Mouse (Mus musculus) left cerebral cortex, adult 18-20 months (tissue): Measurements from ENCODE around the gene Pcdh17. TPM values are rescaled to one million over a fixed set of nuclear protein-coding genes. Genes with fewer than 3 reads are reported as not detected.

ENCODE experiments used
- DNase-seq, 2 experiments: peaks; one replicate each; pipeline ENCODE4 v3.0.0; 2021 to 2022; ENCODE audit warnings: low spot score in 2 of 2, mixed read lengths in 1 of 2
- total RNA-seq, 2 experiments: library from RNA; stranded (reverse); gene quantifications; 2 replicates each; pipeline ENCODE4 v1.2.3; 2021

Pcdh17 gene
- total RNA-seq, 2 experiments from 2014 or later = 26.1 to 30.5 TPM

GRCm38 (mm10) chr14:84476336-84476735, 33.0 kb downstream of the Pcdh17 start:
- no peak for DNase-seq

- DNase-seq = no peak
Measured at GRCm38 (mm10) chr14:84476906-84477305, 33.5 kb downstream of the Pcdh17 start.

DNA sequence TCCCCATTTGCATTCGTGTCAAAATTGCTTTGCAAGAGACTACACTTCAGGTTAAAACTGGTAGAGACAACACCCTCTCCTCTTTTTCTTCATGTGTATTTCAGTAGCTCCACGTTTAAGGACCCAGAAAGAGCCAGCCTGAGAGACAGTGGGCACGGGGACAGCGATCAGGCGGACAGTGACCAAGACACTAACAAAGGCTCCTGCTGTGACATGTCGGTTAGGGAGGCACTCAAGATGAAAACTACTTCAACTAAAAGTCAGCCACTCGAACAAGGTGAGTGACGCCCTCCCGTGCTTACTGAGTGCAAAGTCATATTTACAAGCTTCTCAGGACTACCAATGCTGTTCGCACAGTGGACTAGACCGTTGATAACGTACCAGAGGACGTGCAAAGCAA, 34.0 kb downstream of the Pcdh17 start:
- no peak for DNase-seq

GRCm38 (mm10) chr14:84480546-84480945, 37.2 kb downstream of the Pcdh17 start:
- no peak for DNase-seq

DNA sequence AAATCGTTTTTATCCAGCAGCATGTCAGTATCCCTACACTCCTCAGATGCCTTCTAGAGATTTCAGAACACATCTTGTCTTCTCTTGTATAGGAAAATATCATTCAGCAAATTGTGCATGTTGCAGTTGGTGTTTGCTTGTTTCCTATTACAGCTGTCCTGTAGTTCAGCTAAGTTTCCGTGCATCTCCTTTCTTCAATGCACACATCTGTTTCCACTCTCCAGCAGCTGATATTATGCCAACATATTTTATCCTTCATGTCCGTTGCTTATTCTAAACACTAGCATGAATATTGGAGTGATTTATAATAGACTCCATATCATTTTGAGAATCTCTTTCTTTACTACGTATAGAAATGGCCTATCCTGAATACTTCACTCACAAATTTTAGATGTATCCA, 41.0 kb downstream of the Pcdh17 start:
- no peak for DNase-seq

- no peak for DNase-seq
Measured at GRCm38 (mm10) chr14:84511010-84511409, 67.6 kb downstream of the Pcdh17 start.

DNA sequence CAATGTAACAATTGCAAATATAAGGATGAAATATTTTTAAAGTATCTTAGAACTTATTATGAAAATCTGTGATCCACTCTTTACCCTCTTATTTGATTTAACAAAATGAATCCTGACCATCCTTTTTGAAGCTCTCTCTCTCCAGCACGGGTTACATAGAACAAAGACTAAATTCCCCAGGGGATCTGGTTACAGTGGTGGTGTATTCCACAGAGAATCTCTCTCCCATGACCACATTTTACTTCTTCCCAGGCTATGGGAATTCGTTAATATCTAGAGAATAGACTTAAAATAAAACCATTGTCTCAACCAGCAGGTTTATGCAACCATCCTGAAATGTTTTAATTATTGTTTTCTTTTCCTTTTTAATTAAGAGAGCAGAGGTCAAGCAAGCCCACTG, 89.0 kb downstream of the Pcdh17 start:
- DNase-seq = no peak

GRCm38 (mm10) chr14:84535264-84535663, 91.9 kb downstream of the Pcdh17 start:
- no peak for DNase-seq

DNA sequence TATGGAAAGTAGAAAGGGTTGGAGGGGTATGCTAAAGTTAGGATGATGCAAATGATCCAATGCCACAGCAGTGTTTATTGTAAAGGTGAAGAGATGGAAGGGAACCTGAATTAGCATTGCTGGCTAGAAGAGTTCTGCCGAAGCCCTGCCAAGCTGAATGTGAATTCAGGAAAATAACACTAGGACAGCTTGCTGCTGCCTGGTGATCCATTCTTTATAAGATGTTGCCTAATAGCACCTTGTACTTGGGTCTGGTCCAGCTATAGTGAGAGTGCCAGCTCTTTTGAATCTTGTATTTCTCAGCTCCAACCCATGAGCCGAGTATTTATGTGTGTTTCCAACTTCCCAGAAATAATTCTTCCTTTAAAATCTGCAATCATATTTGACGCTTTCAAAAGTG, 98.5 kb downstream of the Pcdh17 start:
- peak; percentile 6 to 22 for DNase-seq

DNA sequence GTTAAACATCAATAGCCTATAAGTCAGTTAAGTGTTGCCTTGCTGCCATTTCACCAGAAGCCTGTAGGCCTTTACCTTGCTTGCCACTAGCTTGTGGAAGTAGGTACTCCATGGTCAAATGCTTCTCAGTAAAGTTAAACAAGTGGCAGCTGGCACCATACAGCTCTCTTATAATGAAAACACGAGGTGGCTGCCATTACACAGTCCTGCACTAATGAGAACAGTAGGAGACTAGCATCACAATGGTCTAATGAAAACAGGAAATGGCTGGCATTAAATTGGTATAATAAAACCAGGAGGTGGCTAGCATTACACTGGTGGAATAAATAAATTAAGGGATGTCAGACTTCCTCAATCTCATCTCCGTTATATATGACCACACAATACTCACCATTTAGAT, 102.6 kb downstream of the Pcdh17 start:
- DNase-seq = no peak

GRCm38 (mm10) chr14:84547513-84548194, 104.3 kb downstream of the Pcdh17 start:
- peak; percentile 45 to 66 for DNase-seq

DNA sequence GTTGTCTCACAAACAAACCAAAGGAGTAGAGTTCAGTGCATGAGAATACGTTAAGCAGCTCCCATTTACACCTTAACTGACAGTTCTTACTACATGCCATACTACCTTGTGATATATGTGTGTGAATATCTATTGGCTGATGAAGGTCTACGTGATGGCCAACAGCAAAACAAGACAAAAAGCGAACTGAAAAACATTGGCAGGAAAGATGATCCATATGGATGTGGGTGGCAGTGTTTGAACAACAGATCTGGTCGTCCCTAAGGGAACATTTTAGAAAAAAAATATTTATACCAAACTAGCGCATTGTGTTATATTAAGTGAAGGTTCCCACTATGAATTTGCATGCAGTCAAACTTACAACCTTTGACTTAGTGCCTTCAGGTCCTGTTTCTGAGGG, 108.2 kb downstream of the Pcdh17 start:
- no peak for DNase-seq

DNA sequence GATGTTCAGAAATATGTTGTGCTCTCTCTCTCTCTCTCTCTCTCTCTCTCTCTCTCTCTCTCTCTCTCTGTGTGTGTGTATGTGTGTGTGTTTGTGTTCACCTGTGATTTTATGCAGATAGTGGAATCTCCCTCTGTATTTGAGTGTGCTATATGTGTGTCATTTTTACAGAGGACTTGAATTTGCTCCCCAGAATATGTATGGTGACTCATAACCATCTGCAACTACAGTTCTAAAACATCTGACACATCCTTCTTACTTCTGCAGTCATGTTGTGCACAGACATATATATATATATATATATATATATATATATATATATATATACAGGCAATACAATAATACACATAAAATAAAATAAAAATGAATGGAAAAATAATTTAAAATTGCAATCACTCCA, 127.7 kb downstream of the Pcdh17 start:
- no peak for DNase-seq
